Mouse (Mus musculus): ENCODE measurements around the gene Olfr229.
"Not testable (repeated sequence)": the region's sequence is repeated elsewhere in the genome, so short reads cannot be mapped to it uniquely, and the experiment has no call there.

The Olfr229 gene

DNA sequence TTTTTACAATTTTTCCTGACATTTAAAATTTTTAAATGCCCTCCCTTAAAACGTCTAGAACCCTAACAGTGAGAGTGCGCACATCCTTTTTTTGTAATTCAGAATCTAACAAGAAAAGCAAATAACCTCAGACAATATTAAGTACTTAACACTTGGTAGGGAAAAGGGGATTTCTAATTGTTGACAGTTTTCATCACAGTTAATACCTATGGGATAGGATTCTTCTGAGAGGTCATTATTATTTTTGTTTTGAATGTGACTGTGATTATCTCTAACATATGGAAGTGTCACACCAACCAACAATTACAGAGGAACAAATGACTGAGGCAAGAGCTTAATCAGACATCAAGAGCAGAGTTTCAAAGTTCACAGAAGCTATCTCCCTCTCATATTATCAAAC lies at the start of gene Olfr229:
Gene Olfr229 (plus strand): TSS at position 301 of the 400 bp plus-strand sequence.
- no peak for DNase-seq (ENCODE audit: low spot score)

DNA sequence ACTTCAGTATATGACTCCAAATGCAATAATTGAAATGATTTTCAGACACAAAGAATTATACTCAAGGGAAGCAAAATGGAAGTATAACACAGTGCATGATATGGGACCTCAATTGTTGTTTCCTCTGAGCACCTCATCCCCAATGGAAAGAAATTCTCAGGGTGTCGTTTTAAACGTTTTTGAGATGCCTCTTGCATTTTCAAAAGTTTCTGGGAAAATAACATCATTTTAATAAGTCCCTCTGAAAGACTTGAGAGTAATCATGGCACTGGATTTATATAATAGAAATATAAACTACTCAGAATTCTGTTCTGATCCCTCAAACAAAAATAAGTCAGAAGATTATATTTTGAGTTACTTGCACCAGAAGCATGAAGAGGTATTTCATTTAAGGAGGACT lies 41.0 kb upstream of the Olfr229 start, which contains the start of gene Olfr972:
Gene Olfr972 (plus strand): TSS at position 301 of the 400 bp plus-strand sequence.
- no peak for DNase-seq (ENCODE audit: low spot score)

DNA sequence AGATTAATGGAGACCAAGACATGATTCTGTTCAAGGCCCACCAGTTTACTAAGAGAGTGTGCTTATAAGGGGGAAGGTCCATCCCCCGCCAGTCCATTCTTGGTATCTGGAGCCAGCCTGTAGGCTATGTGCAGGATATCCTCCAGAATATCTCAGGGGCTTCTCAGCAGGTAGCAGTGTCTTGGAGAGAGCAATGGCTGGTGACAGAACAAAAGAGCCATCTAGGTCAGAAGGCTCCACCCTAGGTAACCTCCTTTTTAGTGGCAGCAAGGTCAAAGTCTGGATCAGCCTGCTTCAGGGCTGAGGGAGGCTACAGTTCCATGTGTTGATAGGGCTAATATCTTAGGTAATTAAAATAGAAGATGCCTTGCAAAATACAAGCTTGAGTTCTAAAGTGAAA lies 35.1 kb upstream of the Olfr229 start:
- not testable (repeated sequence) for DNase-seq (ENCODE audit: low spot score)

DNA sequence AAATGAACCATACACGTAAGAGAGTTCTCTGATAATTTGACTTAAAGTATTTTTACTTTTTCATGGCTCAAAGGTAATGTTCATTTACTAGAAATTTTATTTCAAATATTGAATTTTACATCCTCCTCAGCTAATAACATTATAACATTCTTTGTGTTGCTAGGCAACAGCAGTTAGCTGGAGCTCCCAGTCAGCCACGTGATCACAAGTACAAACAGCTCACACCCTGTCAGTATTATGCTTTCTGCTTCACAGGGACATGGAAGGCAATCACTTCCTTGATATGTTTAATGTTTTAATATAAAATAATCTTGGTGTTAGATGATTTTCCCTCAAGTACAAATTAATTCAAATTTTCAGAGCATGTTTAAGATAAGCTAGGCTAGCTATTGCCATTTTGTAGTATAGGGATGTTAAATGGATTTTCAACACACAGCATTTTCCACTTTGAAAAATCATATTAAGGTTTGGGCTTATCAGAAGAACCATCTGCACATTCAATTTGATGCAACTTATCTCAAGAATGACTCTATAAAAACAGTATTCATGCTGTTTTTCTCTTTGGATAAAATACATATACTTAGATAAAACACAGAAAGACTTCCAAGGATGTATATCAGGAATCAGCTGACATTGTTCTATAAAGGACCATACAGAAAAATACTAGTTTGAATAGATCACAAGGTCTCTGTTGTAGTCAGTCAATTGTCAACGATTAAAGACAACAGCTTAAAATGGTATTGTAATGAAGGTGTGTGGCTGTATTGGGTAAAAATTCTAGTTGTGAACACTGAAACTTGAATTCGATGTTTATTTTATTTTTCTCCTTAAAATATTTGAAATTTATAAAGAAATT lies 29.4 kb upstream of the Olfr229 start:
- not testable (repeated sequence) for DNase-seq (ENCODE audit: low spot score)

DNA sequence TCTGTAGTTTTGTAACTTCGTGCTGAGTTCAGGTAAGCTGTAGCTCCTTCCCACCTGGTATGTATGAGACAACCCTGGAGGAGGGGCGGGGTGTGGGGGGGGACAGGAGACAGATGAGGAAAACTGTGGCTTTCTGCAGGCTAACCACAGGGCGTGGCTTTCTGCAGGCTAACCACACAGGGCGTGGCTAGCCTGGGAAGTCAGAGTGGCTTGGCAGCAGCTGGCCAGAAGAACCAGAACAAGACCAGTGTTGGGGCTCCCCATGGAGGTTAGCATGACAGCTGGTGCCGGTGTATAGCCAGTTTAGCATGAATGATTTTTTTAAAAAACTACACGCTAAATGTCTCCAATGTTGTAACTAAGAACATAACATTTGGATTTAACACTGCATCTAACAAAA lies 2.0 kb upstream of the Olfr229 start:
- no peak for DNase-seq (ENCODE audit: low spot score)

DNA sequence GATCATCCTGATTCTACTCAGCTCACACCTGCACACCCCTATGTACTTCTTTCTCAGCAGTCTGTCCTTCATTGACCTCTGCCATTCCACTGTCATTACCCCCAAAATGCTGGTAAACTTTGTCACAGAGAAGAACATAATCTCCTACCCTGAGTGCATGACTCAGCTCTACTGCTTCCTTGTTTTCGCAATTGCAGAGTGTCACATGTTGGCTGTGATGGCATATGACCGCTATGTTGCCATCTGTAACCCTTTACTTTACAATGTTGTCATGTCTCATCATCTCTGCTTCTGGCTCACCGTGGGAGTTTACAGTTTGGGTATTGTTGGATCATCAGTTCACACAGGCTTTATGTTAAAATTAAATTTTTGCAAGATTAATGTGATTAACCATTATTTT lies 2.8 kb downstream of the Olfr229 start:
- DNase-seq (ENCODE audit: low spot score) = no peak

DNA sequence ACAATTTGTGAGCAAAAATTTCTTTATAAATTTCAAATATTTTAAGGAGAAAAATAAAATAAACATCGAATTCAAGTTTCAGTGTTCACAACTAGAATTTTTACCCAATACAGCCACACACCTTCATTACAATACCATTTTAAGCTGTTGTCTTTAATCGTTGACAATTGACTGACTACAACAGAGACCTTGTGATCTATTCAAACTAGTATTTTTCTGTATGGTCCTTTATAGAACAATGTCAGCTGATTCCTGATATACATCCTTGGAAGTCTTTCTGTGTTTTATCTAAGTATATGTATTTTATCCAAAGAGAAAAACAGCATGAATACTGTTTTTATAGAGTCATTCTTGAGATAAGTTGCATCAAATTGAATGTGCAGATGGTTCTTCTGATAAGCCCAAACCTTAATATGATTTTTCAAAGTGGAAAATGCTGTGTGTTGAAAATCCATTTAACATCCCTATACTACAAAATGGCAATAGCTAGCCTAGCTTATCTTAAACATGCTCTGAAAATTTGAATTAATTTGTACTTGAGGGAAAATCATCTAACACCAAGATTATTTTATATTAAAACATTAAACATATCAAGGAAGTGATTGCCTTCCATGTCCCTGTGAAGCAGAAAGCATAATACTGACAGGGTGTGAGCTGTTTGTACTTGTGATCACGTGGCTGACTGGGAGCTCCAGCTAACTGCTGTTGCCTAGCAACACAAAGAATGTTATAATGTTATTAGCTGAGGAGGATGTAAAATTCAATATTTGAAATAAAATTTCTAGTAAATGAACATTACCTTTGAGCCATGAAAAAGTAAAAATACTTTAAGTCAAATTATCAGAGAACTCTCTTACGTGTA lies 21.1 kb downstream of the Olfr229 start:
- DNase-seq (ENCODE audit: low spot score) = not testable (repeated sequence)

DNA sequence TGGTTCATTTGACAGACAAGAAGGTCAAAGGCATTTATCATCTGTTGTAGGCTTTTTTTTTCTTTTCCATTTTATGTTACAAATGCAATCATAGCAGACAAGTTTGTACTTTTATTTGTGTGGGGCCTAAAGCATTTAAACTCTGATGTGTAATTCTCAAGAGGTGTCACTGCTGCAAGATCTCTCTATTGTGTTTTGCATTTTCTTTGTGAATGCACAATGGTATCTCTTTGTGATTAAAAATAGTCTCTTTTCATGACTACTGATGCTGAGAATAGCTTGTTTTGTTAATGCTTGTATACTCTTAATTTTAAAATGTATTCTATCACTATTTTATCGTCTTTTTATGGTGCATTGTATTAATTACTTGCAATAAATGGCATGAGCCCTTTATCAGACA lies 21.7 kb downstream of the Olfr229 start:
- not testable (repeated sequence) for DNase-seq (ENCODE audit: low spot score)

DNA sequence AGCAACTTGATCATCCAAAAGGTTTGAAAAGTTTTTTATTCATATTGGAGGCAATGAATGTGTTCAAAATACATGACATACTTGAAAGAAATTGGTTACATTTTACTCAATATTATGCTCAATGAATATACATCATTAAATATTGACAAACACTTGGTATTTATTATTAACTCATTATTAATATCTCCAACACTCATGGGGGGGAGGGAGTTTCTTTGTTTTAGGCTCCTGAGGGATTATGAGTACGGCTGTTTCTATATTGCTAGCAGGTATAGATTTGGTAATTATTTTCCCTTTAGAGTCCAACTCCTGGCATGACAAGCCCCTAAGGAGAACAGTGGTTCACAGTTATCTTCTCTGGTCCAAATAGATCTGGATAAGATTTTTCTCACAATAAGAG lies 30.1 kb downstream of the Olfr229 start, which contains the start of gene Olfr974:
Gene Olfr974 (plus strand): TSS at position 301 of the 400 bp plus-strand sequence.
- DNase-seq (ENCODE audit: low spot score) = no peak

DNA sequence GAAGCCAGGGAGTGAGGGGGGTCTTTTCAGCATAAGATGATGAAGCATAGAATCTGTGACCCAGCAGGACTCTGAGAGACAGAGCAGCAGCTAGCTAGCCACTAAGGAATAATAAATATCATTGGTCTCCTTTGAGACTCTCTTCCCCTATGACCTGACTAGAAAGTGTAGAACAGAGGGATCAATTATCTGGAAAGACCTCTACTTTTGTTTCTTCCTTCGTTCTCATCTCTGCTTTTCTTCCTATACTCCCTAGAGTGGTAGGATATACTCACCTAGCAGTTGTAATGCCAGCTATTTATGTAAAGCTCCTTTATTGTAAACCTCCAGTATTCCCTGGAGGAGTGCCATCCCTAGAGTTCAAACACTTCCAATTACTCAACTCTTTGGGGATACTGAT lies 44.8 kb downstream of the Olfr229 start, which contains the start of gene Olfr975:
Gene Olfr975 (minus strand): TSS at position 101 of the 400 bp plus-strand sequence.
- DNase-seq (ENCODE audit: low spot score) = no peak

DNA sequence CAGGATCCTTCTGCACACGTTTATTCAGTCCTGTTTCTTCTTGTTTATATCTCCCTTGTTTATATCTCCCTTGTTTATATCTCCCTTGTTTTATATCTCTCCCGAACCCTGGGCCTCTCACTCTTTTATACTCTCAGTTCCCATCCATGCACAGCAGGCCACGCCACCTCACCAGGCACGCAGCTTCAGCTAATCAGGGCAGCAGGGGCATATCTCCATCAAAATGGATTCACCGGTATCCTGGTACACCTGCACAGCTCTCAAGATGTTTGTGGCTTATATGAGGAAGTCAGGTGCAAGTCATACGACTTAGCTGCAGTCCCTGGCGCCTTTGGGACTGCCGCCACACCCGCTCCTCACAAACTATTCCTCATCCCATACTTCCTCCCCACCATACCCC lies 53.9 kb downstream of the Olfr229 start, which contains the start of gene Olfr976:
Gene Olfr976 (minus strand): TSS at position 101 of the 400 bp plus-strand sequence.
- DNase-seq (ENCODE audit: low spot score) = not testable (repeated sequence)

Measured in yolk sac, embryonic 10.5 days (tissue).